Mouse (Mus musculus) heart, adult 2 months (tissue): ENCODE data around the gene 9430097D07Rik. TPM values are rescaled to one million over a fixed set of nuclear protein-coding genes. Genes with fewer than 3 reads are reported as not detected.

ENCODE experiments used
- DNase-seq, 2 experiments: peaks; one replicate each; pipeline ENCODE4 v3.0.0; 2021
- H3K27ac ChIP-seq: fragments of 200-600 bp; 2 replicates; pipeline ENCODE4 v1.8.1; 2022
- H3K27me3 ChIP-seq: fragments of 200-500 bp; 2 replicates; pipeline ENCODE4 v1.6.1; 2012; ENCODE audit warnings: mild to moderate bottlenecking, low read length, inconsistent platforms, mixed read lengths; ENCODE audit not compliant: control insufficient read depth, insufficient read depth
- H3K36me3 ChIP-seq: fragments of 200-500 bp; 2 replicates; pipeline ENCODE4 v1.6.1; 2012; ENCODE audit warnings: low read length, inconsistent platforms; ENCODE audit not compliant: control insufficient read depth, insufficient read depth
- H3K4me1 ChIP-seq: fragments of 200-500 bp; 2 replicates; pipeline ENCODE4 v1.6.1; 2011; ENCODE audit warnings: low read length; ENCODE audit not compliant: control insufficient read depth, insufficient read depth
- H3K4me3 ChIP-seq: fragments of 200-600 bp; 2 replicates; pipeline ENCODE4 v1.8.1; 2022
- H3K79me2 ChIP-seq: fragments of 200-500 bp; replicated peaks from 2 replicates; pipeline ENCODE4 v1.6.1; 2012; ENCODE audit warnings: mild to moderate bottlenecking, inconsistent platforms, low read length, moderate library complexity, mixed read lengths; ENCODE audit not compliant: control insufficient read depth, insufficient read depth
- H3K9ac ChIP-seq: fragments of 200-500 bp; 2 replicates; pipeline ENCODE4 v1.6.1; 2012; ENCODE audit warnings: low read depth, mild to moderate bottlenecking, control low read depth, inconsistent platforms, low read length, mixed read lengths
- CTCF ChIP-seq: fragments of 200-600 bp; IDR thresholded peaks from 2 replicates; pipeline ENCODE4 v1.8.1; 2022; ENCODE audit warnings: antibody characterized with exemption, mild to moderate bottlenecking, moderate library complexity
- EP300 ChIP-seq: fragments of 200-500 bp; IDR thresholded peaks from 2 replicates; pipeline ENCODE4 v1.6.1; 2011; ENCODE audit warnings: low read depth, low read length, control low read depth; ENCODE audit not compliant: insufficient read depth
- POLR2A ChIP-seq: fragments of 200-500 bp; IDR thresholded peaks from 2 replicates; pipeline ENCODE4 v1.6.1; 2011; ENCODE audit warnings: mild to moderate bottlenecking, low read depth, low read length, control low read depth; ENCODE audit not compliant: insufficient read depth
- WGBS: fragments of 180-500 bp; shearing (Covaris S2); methylation state at CpG from one replicate; pipeline ENCODE4 v1.1.7; 2018; 5-methylcytosine and 5-hydroxymethylcytosine counted together
- intact Hi-C: fragments of 180-260 bp; cut with DNase I; formaldehyde crosslinking; loops from one replicate; pipeline ENCODE4 v1.15.1; 2025
- polyA plus RNA-seq: library from polyadenylated mRNA; depleted of rRNA; stranded (reverse); fragments of >200 nt; gene quantifications from 2 replicates; pipeline ENCODE4 v1.2.3, GENCODE M21; 2012
- total RNA-seq, 2 experiments: library from RNA; stranded (reverse); gene quantifications; 2 replicates each; pipeline ENCODE4 v1.2.3; 2021

The 9430097D07Rik gene
- total and polyA plus RNA-seq, 3 experiments, result not detected

GRCm38 (mm10) chr2:32543031-32543449 lies 32.4 kb downstream of the 9430097D07Rik start:
- DNase-seq, result no peak
- 44% methylated on average over 3 of the region's 3 CpGs for WGBS
- Histone ChIP-seq H3K27me3 (no peaks in the 10 kb centered on the region), H3K4me3 (no peak overlapping the region), H3K4me1 (peaks cover 36% of the 10 kb centered on the region), H3K79me2 (peaks cover 6% of the 10 kb centered on the region), H3K27ac (no peak overlapping the region), H3K9ac (no peak overlapping the region), H3K36me3 (no peaks in the 10 kb centered on the region)
- intact Hi-C loops, result no loop called here
- TF ChIP-seq POLR2A, result no peak
- no peak for TF ChIP-seq CTCF
- no peak for TF ChIP-seq EP300

- Histone ChIP-seq H3K79me2 (peaks cover 6% of the 10 kb centered on the region), H3K27me3 (no peaks in the 10 kb centered on the region)
- intact Hi-C loops, result no loop called here
Observed at GRCm38 (mm10) chr2:32541986-32542573, 33.4 kb downstream of the 9430097D07Rik start.

GRCm38 (mm10) chr2:32541333-32541908 lies 34.1 kb downstream of the 9430097D07Rik start:
- no peak for DNase-seq
- H3K9ac ChIP-seq, result no peak overlapping the region
- no peak overlapping the region for H3K4me3 ChIP-seq
- H3K79me2 ChIP-seq, result peaks cover 6% of the 10 kb centered on the region
- peaks cover 29% of the 10 kb centered on the region for H3K4me1 ChIP-seq
- no peaks in the 10 kb centered on the region for H3K36me3 ChIP-seq
- no peaks in the 10 kb centered on the region for H3K27me3 ChIP-seq
- no peak for TF ChIP-seq POLR2A
- no peak for TF ChIP-seq CTCF
- no peak for TF ChIP-seq EP300
- intact Hi-C loops, result no loop called here
- 77% methylated on average over 2 of the region's 2 CpGs for WGBS
- H3K27ac ChIP-seq, result no peak overlapping the region

More at GRCm38 (mm10) chr2:32541986-32542573, 33.4 kb downstream of the 9430097D07Rik start:
- Histone ChIP-seq H3K9ac (no peak overlapping the region), H3K4me3 (no peak overlapping the region), H3K36me3 (no peaks in the 10 kb centered on the region), H3K27ac (no peak overlapping the region), H3K4me1 (peaks cover 32% of the 10 kb centered on the region)
- TF ChIP-seq POLR2A (no peak), EP300 (no peak), CTCF (no peak)
- WGBS, result 74% methylated on average over 4 of the region's 4 CpGs
- no peak for DNase-seq

- no peaks in the 10 kb centered on the region for H3K27me3 ChIP-seq
- H3K9ac ChIP-seq, result no peak overlapping the region; the same call in 1 of the 2 replicates
- no peaks in the 10 kb centered on the region for H3K36me3 ChIP-seq
- TF ChIP-seq CTCF, result no peak
- 0 out of 2 replicates have a peak, but pooled peaks have one; percentile 12 for TF ChIP-seq EP300
- TF ChIP-seq POLR2A, result no peak
- peaks cover 6% of the 10 kb centered on the region for H3K79me2 ChIP-seq
- intact Hi-C loops, result no loop called here
- peaks cover 29% of the 10 kb centered on the region for H3K4me1 ChIP-seq
- no peak overlapping the region for H3K4me3 ChIP-seq
- DNase-seq, result no peak
- peak overlapping the region; percentile 20 for H3K27ac ChIP-seq
- 48% methylated on average over 14 of the region's 14 CpGs for WGBS
Observed at GRCm38 (mm10) chr2:32539452-32539981, 36.0 kb downstream of the 9430097D07Rik start.

- peak in 1 of 2 experiments; percentile 18 for DNase-seq
- no peaks in the 10 kb centered on the region for H3K36me3 ChIP-seq
- H3K4me1 ChIP-seq, result peaks cover 27% of the 10 kb centered on the region
- WGBS, result 68% methylated on average over 4 of the region's 4 CpGs
- no peak for TF ChIP-seq POLR2A
- TF ChIP-seq CTCF, result no peak
- no peak for TF ChIP-seq EP300
- peak overlapping the region; percentile 92 for H3K27ac ChIP-seq
- H3K9ac ChIP-seq, result no peak overlapping the region; the same call in 1 of the 2 replicates
- intact Hi-C loops, result no loop called here
- H3K79me2 ChIP-seq, result peaks cover 6% of the 10 kb centered on the region
- peak overlapping the region; percentile 93; the same call in 1 of the 2 replicates for H3K4me3 ChIP-seq
- H3K27me3 ChIP-seq, result no peaks in the 10 kb centered on the region
Observed at GRCm38 (mm10) chr2:32538461-32538860, 37.0 kb downstream of the 9430097D07Rik start.

- Histone ChIP-seq H3K9ac (peak overlapping the region; percentile 75), H3K4me1 (peaks cover 25% of the 10 kb centered on the region)
Observed at GRCm38 (mm10) chr2:32537941-32538340, 37.5 kb downstream of the 9430097D07Rik start.

More at GRCm38 (mm10) chr2:32537941-32538340, 37.5 kb downstream of the 9430097D07Rik start:
- peak; percentile 62 to 68 for DNase-seq
- no peaks in the 10 kb centered on the region for H3K27me3 ChIP-seq
- intact Hi-C loops, result loop anchor here (1.0 to 2.0 kb wide), 2 partner anchors 23 to 28 kb away; no protein-coding TSS in a partner anchor
- H3K79me2 ChIP-seq, result peaks cover 4% of the 10 kb centered on the region
- H3K36me3 ChIP-seq, result no peaks in the 10 kb centered on the region
- TF ChIP-seq POLR2A (no peak), CTCF (no peak), EP300 (no peak; the same call in 1 of the 2 replicates)
- 51% methylated on average over 5 of the region's 5 CpGs for WGBS
- peak overlapping the region; percentile 92 for H3K27ac ChIP-seq
- H3K4me3 ChIP-seq, result peak overlapping the region; percentile 93
